Mouse (Mus musculus) thymus, postnatal 0 days (tissue): ENCODE results near the gene Alg13. TPM values are rescaled to one million over a fixed set of nuclear protein-coding genes. Genes with fewer than 3 reads are reported as not detected.
A peak's percentile ranks its signal among the peaks of the same experiment; 100 is the strongest.

Experiments used
- DNase-seq: peaks from one replicate; pipeline ENCODE4 v3.0.0-alpha.2; 2015; ENCODE audit warnings: low spot score
- polyA plus RNA-seq: library from polyadenylated mRNA; unstranded; fragments of >200 nt; fragmentation: Nextera tagmentation; extraction: Ambion mirVana; gene quantifications from 2 replicates; pipeline ENCODE4 v1.2.1, GENCODE M21; 2015

Alg13 gene
- polyA plus RNA-seq = 16.8 and 18.9 TPM in 2 replicates

DNA sequence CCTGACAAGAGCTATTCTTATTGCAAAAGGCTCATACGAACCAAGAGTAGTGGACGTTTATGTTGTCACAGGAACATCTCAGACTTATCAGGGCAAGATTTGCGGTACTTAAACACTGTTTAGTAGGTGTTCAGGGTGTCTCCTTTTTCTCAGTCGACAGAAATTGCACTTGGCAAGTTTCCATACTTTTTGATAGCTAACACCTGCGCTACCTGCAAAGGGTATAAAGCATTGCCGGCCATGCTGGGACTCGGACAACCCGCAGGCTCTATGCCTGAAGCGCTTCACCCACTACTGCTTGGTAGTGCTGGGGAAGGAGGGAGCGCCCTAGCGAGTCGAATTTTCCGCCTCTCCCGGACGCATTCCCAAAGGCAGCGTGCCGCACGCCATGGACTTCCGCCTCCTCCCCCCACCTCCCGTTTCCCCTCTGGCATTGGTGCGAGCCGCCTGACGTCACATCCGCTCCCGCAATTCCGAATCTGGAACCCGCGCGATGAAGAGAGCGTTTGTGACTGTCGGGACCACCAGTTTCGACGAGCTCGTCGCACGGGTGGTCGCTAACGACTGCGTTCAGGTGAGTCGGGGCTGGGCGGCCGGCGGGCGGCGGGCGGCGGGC, at the start of gene Alg13:
TSS of gene Alg13 (plus strand) at position 257 of the 616 bp plus-strand sequence.
- DNase-seq = peak; percentile 72

GRCm38 (mm10) chrX:144268606-144269005, 49.0 kb upstream of the Alg13 start:
- DNase-seq = no peak

DNA sequence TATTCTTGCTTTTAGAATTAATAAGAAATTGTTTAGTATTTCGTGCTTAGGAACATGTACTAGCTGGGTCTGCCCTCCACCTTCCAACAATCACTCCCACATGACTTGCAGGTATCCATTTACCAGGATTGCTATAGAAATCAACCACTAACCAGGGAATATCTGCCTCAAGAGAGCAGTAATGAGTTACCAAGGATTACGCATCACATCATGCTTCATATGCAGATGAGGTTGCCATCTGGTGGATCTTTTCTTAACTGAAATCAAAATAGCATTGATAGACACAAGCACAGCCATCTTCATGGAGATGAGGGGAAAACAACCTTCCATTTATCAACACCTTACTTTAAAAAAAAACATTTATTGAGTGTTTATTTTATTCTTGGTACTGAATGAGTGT, 16.1 kb upstream of the Alg13 start:
- DNase-seq = no peak

- DNase-seq = no peak
Observed at GRCm38 (mm10) chrX:144305659-144306058, 11.9 kb upstream of the Alg13 start.

- no peak for DNase-seq
Observed at GRCm38 (mm10) chrX:144314041-144314440, 3.6 kb upstream of the Alg13 start.

GRCm38 (mm10) chrX:144315028-144315427, 2.6 kb upstream of the Alg13 start:
- no peak for DNase-seq

DNA sequence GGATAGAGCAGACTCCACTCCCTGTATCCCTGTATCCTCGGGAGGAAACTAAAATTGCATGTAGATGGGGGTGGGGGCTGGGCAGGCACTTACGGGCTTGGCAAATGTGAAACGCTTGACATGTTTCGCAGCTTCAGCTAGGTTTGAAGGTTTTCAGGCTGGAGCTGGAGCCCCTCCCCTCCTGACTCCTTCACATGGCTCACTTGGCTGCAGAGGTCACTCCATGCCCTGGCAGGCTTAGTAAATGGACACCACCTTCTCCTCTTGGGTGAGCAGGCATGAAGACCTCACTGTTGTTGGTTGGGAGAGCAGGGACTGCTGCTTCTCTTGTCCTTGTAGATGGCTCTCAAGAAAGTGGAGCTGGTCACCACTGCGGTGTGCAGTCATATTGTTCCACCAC, 1.6 kb upstream of the Alg13 start:
- no peak for DNase-seq

GRCm38 (mm10) chrX:144318164-144318979, 768 bp downstream of the Alg13 start:
- DNase-seq = peak; percentile 19

DNA sequence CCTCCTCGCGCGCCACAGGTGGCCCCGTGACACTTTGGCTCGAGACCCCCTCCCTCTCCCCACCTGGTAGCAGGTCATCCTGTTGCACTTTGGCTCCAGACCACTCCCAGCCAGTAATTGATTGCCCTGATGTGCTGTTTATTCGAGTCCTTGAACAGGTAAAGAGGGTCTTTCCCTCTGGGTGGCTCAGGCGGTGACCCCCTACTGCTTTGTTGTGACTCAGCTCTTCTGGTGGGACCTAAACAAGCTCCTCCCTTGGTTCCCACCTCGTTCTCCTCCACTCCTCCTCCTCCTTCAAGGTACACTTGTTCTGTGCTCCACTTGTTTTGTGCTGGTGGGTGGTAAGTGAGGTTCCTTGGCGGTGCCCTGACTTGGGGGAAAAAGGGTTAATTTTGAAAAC, 1.8 kb downstream of the Alg13 start:
- DNase-seq = no peak

DNA sequence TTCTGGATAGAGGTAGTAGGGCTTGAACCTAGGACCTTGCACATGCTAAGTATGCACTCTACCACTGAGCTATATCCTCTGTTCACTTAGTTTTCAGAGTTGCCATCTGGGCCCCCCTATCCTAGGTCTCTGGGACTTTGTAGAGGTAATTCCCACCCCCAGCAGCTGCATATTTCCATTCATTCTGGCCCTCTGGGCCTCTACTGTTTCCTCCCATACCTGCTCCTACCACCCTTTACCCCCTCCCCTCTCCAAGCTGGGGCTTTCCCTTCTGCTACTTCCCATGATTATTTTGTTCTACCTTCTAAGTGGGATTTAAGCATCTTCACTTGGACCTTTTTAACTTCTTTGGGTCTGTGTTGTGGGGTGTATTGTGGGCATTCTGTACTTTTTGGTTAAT, 7.8 kb downstream of the Alg13 start:
- DNase-seq = no peak

DNA sequence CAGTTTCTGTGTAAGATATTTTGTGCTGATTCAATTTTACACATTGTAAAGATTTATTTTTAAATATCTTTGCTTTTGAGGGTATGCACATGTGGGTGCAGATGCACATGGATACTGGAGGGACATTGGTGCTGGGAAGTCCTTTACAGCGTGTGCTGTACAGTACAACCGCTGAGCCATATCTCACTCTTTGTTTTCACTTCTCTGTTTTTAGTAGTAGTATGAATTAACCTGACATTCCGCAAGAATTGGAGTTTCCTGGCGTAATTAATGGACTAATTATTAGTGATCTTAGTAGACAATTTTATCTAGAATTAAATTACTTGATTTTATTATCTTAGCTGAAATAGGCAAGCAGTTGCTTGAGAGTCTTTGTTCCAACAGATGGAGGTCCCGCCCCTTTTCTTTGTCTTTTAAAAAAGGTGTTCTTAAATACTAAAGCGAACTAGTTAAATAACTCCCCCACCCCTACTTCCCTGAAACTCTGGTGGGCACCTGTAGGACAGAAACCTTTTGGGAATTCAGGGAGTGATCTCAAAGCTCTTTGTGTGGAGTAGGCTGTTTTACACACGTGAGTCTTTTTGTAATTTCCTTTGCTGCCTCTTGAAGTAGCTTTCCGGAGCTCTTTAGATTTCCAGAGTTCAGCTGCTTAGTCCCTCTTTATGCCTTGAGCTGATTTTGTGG, 17.9 kb downstream of the Alg13 start:
- DNase-seq = no peak

- DNase-seq = no peak
Observed at GRCm38 (mm10) chrX:144337938-144338337, 20.3 kb downstream of the Alg13 start.

DNA sequence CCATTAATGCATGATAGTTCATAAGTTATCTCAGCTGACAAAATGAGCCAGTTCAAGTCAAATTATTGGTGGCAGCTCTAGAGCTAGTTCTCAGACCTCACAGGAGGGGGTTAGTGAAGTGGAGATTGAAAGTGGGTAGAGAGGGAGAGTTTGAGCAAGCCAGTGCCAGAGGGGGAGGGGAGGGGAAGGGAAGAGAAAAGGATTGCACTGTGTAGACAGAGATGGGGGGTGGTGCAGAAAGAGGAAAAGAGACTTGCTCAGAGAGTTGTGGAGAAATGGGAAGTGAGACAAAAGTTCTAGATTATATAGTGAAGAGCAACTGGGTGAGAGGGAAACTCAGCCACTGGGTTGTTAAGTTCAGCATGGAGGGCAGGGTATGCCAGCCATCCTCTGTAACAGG, 20.8 kb downstream of the Alg13 start:
- DNase-seq = no peak

DNA sequence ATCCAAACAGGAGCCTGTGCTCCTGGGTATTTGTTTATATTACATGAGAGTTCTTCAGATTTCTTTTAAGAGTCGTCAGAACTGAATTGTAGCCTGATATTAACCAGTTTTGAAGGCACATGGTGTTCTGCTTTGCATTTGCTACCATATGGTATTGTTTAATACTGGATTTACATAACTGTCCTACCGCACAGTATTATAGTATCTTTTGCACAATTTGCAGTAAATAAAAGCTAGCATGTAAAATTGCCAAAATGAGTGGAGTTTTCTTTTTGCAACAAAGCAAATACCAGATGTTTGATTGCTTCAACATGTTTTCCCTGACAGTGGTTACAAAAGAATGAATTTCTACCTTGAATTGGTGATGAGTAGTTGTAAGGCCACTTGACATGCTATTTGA, 56.6 kb downstream of the Alg13 start:
- no peak for DNase-seq

GRCm38 (mm10) chrX:144403526-144403925, 85.9 kb downstream of the Alg13 start:
- DNase-seq = peak; percentile 37

- DNase-seq = no peak
Observed at GRCm38 (mm10) chrX:144408036-144408435, 90.4 kb downstream of the Alg13 start.

DNA sequence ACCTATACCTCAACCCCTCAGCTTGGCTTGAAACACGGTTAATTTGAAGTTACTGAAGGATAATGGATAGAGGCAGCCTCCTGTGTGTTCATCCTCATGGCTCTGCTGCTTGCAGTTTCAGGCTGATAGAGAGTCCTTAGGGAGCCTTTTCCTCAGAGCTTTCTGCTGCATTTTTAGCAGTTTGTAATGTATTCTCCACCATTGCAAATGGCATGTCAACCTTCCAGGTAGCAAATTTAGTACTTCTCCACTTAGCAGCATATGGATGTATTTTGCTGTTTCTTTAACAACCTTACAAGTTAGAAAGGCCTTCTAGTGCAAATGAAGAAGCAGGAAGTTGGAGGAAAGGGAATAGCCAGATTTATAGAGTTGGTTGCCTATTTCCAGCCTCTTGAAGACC, 102.7 kb downstream of the Alg13 start:
- no peak for DNase-seq

- DNase-seq = no peak
Observed at GRCm38 (mm10) chrX:144421091-144421490, 103.5 kb downstream of the Alg13 start.

DNA sequence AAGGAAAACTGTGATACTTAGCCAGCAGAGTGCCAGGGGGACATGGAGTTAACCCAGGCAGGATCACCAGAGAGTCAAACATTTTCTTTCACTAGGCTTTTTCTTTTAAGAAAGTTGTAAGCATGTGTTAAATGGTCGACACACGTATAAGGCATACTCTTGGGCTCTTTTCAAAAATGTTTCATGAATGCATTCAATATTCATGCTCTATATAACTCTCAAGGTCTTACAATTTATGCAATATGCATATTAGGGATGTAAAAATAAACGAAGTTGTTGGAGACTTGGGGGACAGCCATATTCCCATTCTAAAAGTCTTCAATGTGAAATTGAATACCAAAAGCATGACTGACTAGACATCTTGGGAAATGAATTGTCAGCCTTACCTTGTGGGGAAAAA, 106.2 kb downstream of the Alg13 start:
- DNase-seq = no peak
